Mouse (Mus musculus) kidney, adult 2 months (tissue): ENCODE results near the gene Chmp6.

Experiments
- CTCF ChIP-seq: fragments of 200-500 bp; conservative IDR thresholded peaks from 2 replicates; pipeline ENCODE4 v1.5.1; 2011; ENCODE audit warnings: low read depth, mild to moderate bottlenecking, control low read depth, low read length, moderate library complexity, mixed read lengths; ENCODE audit not compliant: insufficient read depth, insufficient read length
- POLR2A ChIP-seq: fragments of 200-500 bp; IDR thresholded peaks from one replicate; pipeline ENCODE4 v1.6.1; 2011; ENCODE audit warnings: low read depth, low read length, control low read depth

DNA sequence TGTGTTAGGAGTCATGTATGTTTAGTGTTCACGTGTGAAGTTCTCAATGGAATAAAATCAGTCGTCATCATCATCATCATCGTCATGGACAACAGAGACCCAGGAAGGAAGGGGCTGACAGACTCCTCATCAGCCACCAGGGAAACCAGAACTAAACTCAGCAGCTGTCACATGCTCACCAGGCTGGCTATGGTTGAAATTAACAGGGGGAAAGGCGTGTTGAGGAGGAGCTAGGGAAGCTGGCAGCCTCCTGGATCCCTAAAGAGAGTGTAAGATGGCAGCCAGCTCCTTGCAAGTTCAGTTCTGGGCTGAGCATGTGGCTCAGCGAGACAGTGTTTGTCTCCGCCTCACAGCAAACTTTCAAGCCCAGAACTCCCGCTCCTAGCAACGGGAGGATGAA lies 21.5 kb downstream of the Chmp6 start:
- TF ChIP-seq CTCF: no peak
- no peak for TF ChIP-seq POLR2A
